Mouse (Mus musculus) heart, adult 2 months (tissue): ENCODE data around the gene Nkx1-2.

Source experiments
- CTCF ChIP-seq: fragments of 200-600 bp; IDR thresholded peaks from 2 replicates; pipeline ENCODE4 v1.8.1; 2022; ENCODE audit warnings: antibody characterized with exemption, mild to moderate bottlenecking, moderate library complexity
- EP300 ChIP-seq: fragments of 200-500 bp; IDR thresholded peaks from 2 replicates; pipeline ENCODE4 v1.6.1; 2011; ENCODE audit warnings: low read depth, low read length, control low read depth; ENCODE audit not compliant: insufficient read depth
- POLR2A ChIP-seq: fragments of 200-500 bp; IDR thresholded peaks from 2 replicates; pipeline ENCODE4 v1.6.1; 2011; ENCODE audit warnings: mild to moderate bottlenecking, low read depth, low read length, control low read depth; ENCODE audit not compliant: insufficient read depth

GRCm38 (mm10) chr7:132574646-132575045, 24.8 kb downstream of the Nkx1-2 start:
- TF ChIP-seq EP300: no peak
- TF ChIP-seq CTCF: no peak
- no peak for TF ChIP-seq POLR2A
